9 mouse cellular contexts compared by ENCODE assay signal in the genomic region with DNA sequence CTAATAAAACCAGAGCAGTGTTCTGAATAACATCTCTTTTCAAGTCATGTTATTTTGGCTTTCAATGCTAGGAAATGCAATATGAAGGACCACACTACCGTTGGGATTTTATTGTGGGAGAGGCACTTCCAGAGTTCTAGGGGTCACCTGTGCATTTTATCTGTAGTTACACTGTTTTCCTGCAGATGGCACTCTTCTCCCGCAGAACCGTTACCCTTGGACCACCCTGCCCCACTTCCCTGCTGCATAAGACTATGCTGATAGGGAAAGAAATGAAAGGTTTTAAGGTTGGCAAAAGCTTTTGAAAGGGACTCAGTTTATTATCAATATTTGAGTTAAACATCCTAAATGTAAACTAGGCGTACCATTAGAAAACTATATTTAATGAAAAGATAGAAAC. TPM values are rescaled to one million over a fixed set of nuclear protein-coding genes. Genes with fewer than 3 reads are reported as not detected.
A peak's percentile ranks its signal among the peaks of the same experiment; 100 is the strongest.
DNase-seq lines count a peak whose midpoint lies in the region; ATAC-seq and TF ChIP-seq lines count a peak whose summit lies in the region.
"Had no signal": no experiment of that assay in that cellular context is flagged by ENCODE, and none has a peak within 500 bp of the region (broad histone marks: within the 10 kb centered on the region; RNA-seq: fewer than 3 reads in every experiment).

No protein-coding gene starts in this region.

- TF ChIP-seq CTCF in heart, postnatal 0 days (IDR thresholded peaks at IDR 0.05; ENCODE audit: low read depth): peak; percentile 79
- TF ChIP-seq CTCF in CH12.LX (conservative IDR thresholded peaks at IDR 0.05 in 1 of 2, IDR thresholded peaks at IDR 0.05 in 1 of 2; ENCODE audit: low read depth in 2 of 2, low read length in 2 of 2): peak; percentile 61 to 83
- TF ChIP-seq CTCF in forebrain, postnatal 0 days (IDR thresholded peaks at IDR 0.05; ENCODE audit: low read depth): peak; percentile 89

- no peaks in the 10 kb centered on the region for H3K79me2 ChIP-seq in CH12.LX (replicated peaks; ENCODE audit: control insufficient read depth, extremely low read depth, insufficient read depth, poor library complexity, severe bottlenecking)

- no peaks in the 10 kb centered on the region for H3K9me3 ChIP-seq in heart, postnatal 0 days (replicated peaks; ENCODE audit: control insufficient read depth, low read length)
- no peaks in the 10 kb centered on the region for H3K9me3 ChIP-seq in CH12.LX (replicated peaks; ENCODE audit: low read length)
- H3K9me3 ChIP-seq in forebrain, postnatal 0 days (ENCODE audit: low read length): no peaks in the 10 kb centered on the region
- no peaks in the 10 kb centered on the region for H3K9me3 ChIP-seq in midbrain, embryonic 14.5 days (ENCODE audit: control insufficient read depth, low read length)
- H3K9me3 ChIP-seq: liver, embryonic 13.5 days had no signal

- no peaks in the 10 kb centered on the region for H3K36me3 ChIP-seq in heart, postnatal 0 days (replicated peaks; ENCODE audit: control insufficient read depth, insufficient read depth, low read length)
- no peaks in the 10 kb centered on the region for H3K36me3 ChIP-seq in CH12.LX (replicated peaks in 1 of 2; ENCODE audit: control insufficient read depth in 1 of 2, insufficient read depth in 1 of 2, low read length in 1 of 2)
- H3K36me3 ChIP-seq in forebrain, postnatal 0 days (ENCODE audit: insufficient read depth): no peaks in the 10 kb centered on the region
- H3K36me3 ChIP-seq in midbrain, embryonic 14.5 days (ENCODE audit: control insufficient read depth, insufficient read depth, low read length): no peaks in the 10 kb centered on the region
- H3K36me3 ChIP-seq: liver, embryonic 13.5 days had no signal

- H3K27me3 ChIP-seq in heart, postnatal 0 days (ENCODE audit: control insufficient read depth, insufficient read depth, low read length): no peaks in the 10 kb centered on the region
- H3K27me3 ChIP-seq in CH12.LX (replicated peaks): no peaks in the 10 kb centered on the region
- H3K27me3 ChIP-seq in forebrain, postnatal 0 days (ENCODE audit: insufficient read depth, low read length): no peaks in the 10 kb centered on the region
- no peaks in the 10 kb centered on the region for H3K27me3 ChIP-seq in midbrain, embryonic 14.5 days (ENCODE audit: control insufficient read depth, insufficient read depth, low read length)
- H3K27me3 ChIP-seq: liver, embryonic 13.5 days had no signal

- no peaks in the 10 kb centered on the region for H3K4me1 ChIP-seq in heart, postnatal 0 days (ENCODE audit: control insufficient read depth, insufficient read depth)
- peaks cover 2 to 4% of the 10 kb centered on the region in 2 experiments; a peak in 2 of 4 replicates for H3K4me1 ChIP-seq in CH12.LX (ENCODE audit: control insufficient read depth in 1 of 2, insufficient read depth in 2 of 2)
- no peaks in the 10 kb centered on the region for H3K4me1 ChIP-seq in forebrain, postnatal 0 days (ENCODE audit: insufficient read depth)
- H3K4me1 ChIP-seq in midbrain, embryonic 14.5 days (ENCODE audit: control insufficient read depth, insufficient read depth, low read length): no peaks in the 10 kb centered on the region
- H3K4me1 ChIP-seq: liver, embryonic 13.5 days had no signal

- H3K4me3 ChIP-seq in heart, postnatal 0 days (ENCODE audit: low read depth, low read length): no peak overlapping the region
- H3K4me3 ChIP-seq in CH12.LX (replicated peaks in 1 of 3; ENCODE audit: low read depth in 2 of 3, low read length in 2 of 3, poor library complexity in 1 of 3): no peak overlapping the region
- H3K4me3 ChIP-seq in forebrain, postnatal 0 days (ENCODE audit: low read depth, low read length): no peak overlapping the region
- H3K4me3 ChIP-seq in midbrain, embryonic 14.5 days (replicated peaks; ENCODE audit: low read depth, low read length): no peak overlapping the region
- H3K4me3 ChIP-seq: liver, embryonic 13.5 days had no signal

- in situ Hi-C loops in CH12.LX (cut with MboI; ENCODE audit: low pct_ligation_motif_present, low pct_unique_long_range_greater_than_20kb, low sequenced_read_pairs): loop anchor here (25.0 kb wide), 1 partner anchor 436 kb away; no protein-coding TSS in a partner anchor

- no peak for TF ChIP-seq EP300 in heart, postnatal 0 days (IDR thresholded peaks at IDR 0.05; ENCODE audit: low read depth)
- TF ChIP-seq EP300 in CH12.LX (IDR thresholded peaks at IDR 0.05; ENCODE audit: low read length): no peak

- no peak overlapping the region for H3K9ac ChIP-seq in heart, postnatal 0 days (replicated peaks; ENCODE audit: low read depth, low read length)
- H3K9ac ChIP-seq in CH12.LX (ENCODE audit: insufficient read depth, low read depth): no peak overlapping the region
- no peak overlapping the region for H3K9ac ChIP-seq in forebrain, postnatal 0 days
- H3K9ac ChIP-seq in midbrain, embryonic 14.5 days (replicated peaks; ENCODE audit: low read length): no peak overlapping the region
- H3K9ac ChIP-seq: liver, embryonic 13.5 days had no signal

- no peak overlapping the region for H3K4me2 ChIP-seq in heart, postnatal 0 days (ENCODE audit: low read depth, low read length)
- H3K4me2 ChIP-seq in CH12.LX (ENCODE audit: insufficient read depth, low read depth, poor library complexity, severe bottlenecking): no peak overlapping the region
- no peak overlapping the region for H3K4me2 ChIP-seq in forebrain, postnatal 0 days (ENCODE audit: low read depth)
- H3K4me2 ChIP-seq in midbrain, embryonic 14.5 days (ENCODE audit: low read length): no peak overlapping the region
- H3K4me2 ChIP-seq: liver, embryonic 13.5 days had no signal

- WGBS in heart, postnatal 0 days: 21% methylated on average over 4 of the region's 4 CpGs
- WGBS in forebrain, postnatal 0 days: 18% methylated on average over 4 of the region's 4 CpGs
- 15% methylated on average over 4 of the region's 4 CpGs for WGBS in midbrain, embryonic 14.5 days

- peak; percentile 49; the same call in 1 of the 2 replicates for ATAC-seq in heart, postnatal 0 days (ENCODE audit: insufficient read depth, low read depth)
- peak; percentile 75 for ATAC-seq in forebrain, postnatal 0 days
- ATAC-seq in midbrain, embryonic 14.5 days (ENCODE audit: low FRiP score, low TSS enrichment): peak; percentile 62; the same call in 1 of the 2 replicates

- H3K27ac ChIP-seq in heart, postnatal 0 days (ENCODE audit: low read depth): no peak overlapping the region
- no peak overlapping the region for H3K27ac ChIP-seq in CH12.LX (ENCODE audit: insufficient read depth, low read depth)
- no peak overlapping the region for H3K27ac ChIP-seq in forebrain, postnatal 0 days (ENCODE audit: low read depth, low read length)
- no peak overlapping the region for H3K27ac ChIP-seq in midbrain, embryonic 14.5 days (replicated peaks; ENCODE audit: low read depth, low read length)
- H3K27ac ChIP-seq: liver, embryonic 13.5 days had no signal

- peak; percentile 87 for TF ChIP-seq RAD21 in CH12.LX (IDR thresholded peaks at IDR 0.05; ENCODE audit: low read depth, low read length)

- dilution Hi-C loops in CH12.LX (cut with MboI; ENCODE audit: extremely low pct_ligation_motif_present, extremely low pct_unique_long_range_greater_than_20kb, low sequenced_read_pairs): no loop called here

- peak; percentile 72 for DNase-seq in heart, postnatal 0 days (ENCODE audit: low spot score)
- DNase-seq in heart, adult 9 months (ENCODE audit: low spot score in 2 of 2): no peak
- DNase-seq in CH12.LX (ENCODE audit: extremely low read depth): peak; percentile 41
- DNase-seq in c-Kit-positive CD71-positive TER-119-negative erythroid progenitor cells, embryonic 14.5 days (ENCODE audit: low read depth): peak; percentile 30
- DNase-seq in forebrain, postnatal 0 days: peak; percentile 83
- DNase-seq in layer of hippocampus, postnatal 14 days (ENCODE audit: low spot score in 2 of 2): peak; percentile 22 to 69
- peak; percentile 86 for DNase-seq in midbrain, embryonic 14.5 days
- DNase-seq in thymus, postnatal 25 days: peak; percentile 21
- DNase-seq: liver, embryonic 13.5 days had no signal

- no peak for TF ChIP-seq POLR2A in CH12.LX (IDR thresholded peaks at IDR 0.05; ENCODE audit: low read depth, low read length)

TF ChIP-seq in CH12.LX, 34 proteins besides CTCF, POLR2A, EP300 and RAD21:
- TF ChIP-seq HCFC1 (IDR thresholded peaks at IDR 0.05; ENCODE audit: low read depth, low read length) (no peak), SMC3 (IDR thresholded peaks at IDR 0.05; ENCODE audit: low read depth, low read length) (peak; percentile 62)
TF ChIP-seq in CH12.LX: peak in this region for 1.

RNA-seq across cellular contexts. Expression of a gene that starts 14.6 kb away (rescaled TPM):
- total RNA-seq in heart, postnatal 0 days (2014; rRNA removed; ENCODE audit: low replicate concordance): 2.2 and 2.5 TPM in 2 replicates
- polyA plus RNA-seq in heart, postnatal 0 days (2015; fragmentation: Nextera tagmentation; extraction: Ambion mirVana): 0.52 and 0.59 TPM in 2 replicates
- 3.8 and 6.1 TPM in 2 replicates for total RNA-seq in CH12.LX (2012; rRNA removed)
- 3.4 and 3.7 TPM in 2 replicates for total RNA-seq in CH12.LX (2014; rRNA removed)
- 4.2 and 5.6 TPM in 2 replicates for polyA plus RNA-seq in CH12.LX (2012; ENCODE audit: insufficient read length, low read depth)
- 30.9 and 32.3 TPM in 2 replicates for total RNA-seq in forebrain, postnatal 0 days (2014; rRNA removed)
- 7.9 and 10.6 TPM in 2 replicates for polyA plus RNA-seq in forebrain, postnatal 0 days (2015; fragmentation: Nextera tagmentation; extraction: Ambion mirVana)
- 10 to 100 TPM; 26.4 to 27.4 TPM for total RNA-seq in layer of hippocampus, postnatal 14 days (2021)
- polyA plus RNA-seq in midbrain, embryonic 14.5 days (2014; fragmentation: Nextera tagmentation; extraction: Ambion mirVana): 25.8 and 26.9 TPM in 2 replicates

Comparison
In these comparisons a context has a peak if more than half of its experiments do, and no peak if none do; other contexts are left out.
1. DNase-seq: peak in heart, postnatal 0 days (single experiment), CH12.LX (single experiment), c-Kit-positive CD71-positive TER-119-negative erythroid progenitor cells, embryonic 14.5 days (single experiment), forebrain, postnatal 0 days (single experiment), layer of hippocampus, postnatal 14 days (2 of 2), midbrain, embryonic 14.5 days (single experiment) and thymus, postnatal 25 days (single experiment); none in heart, adult 9 months (0 of 2).
2. Peak in every context shown above with its lines, with median percentiles within 50 percentile points of each other: ATAC-seq and CTCF ChIP-seq.